Mouse (Mus musculus) large intestine, adult 2 months (tissue): ENCODE data around the gene BC005624. TPM values are rescaled to one million over a fixed set of nuclear protein-coding genes. Genes with fewer than 3 reads are reported as not detected.
A peak's percentile ranks its signal among the peaks of the same experiment; 100 is the strongest.
"Not testable (repeated sequence)": the region's sequence is repeated elsewhere in the genome, so short reads cannot be mapped to it uniquely, and the experiment has no call there.

Experiments
- DNase-seq: peaks from one replicate; pipeline ENCODE4 v3.0.0-alpha.2; 2012; ENCODE audit warnings: low read depth, low spot score
- WGBS: fragments of 180-500 bp; shearing (Covaris S2); methylation state at CpG from one replicate; pipeline ENCODE4 v1.1.7; 2018; 5-methylcytosine and 5-hydroxymethylcytosine counted together
- polyA plus RNA-seq: library from polyadenylated mRNA; depleted of rRNA; stranded (reverse); fragments of >200 nt; gene quantifications from 2 replicates; pipeline ENCODE4 v1.2.3, GENCODE M21; 2012

BC005624 gene
- polyA plus RNA-seq, 1 experiment, result 18.5 TPM

DNA sequence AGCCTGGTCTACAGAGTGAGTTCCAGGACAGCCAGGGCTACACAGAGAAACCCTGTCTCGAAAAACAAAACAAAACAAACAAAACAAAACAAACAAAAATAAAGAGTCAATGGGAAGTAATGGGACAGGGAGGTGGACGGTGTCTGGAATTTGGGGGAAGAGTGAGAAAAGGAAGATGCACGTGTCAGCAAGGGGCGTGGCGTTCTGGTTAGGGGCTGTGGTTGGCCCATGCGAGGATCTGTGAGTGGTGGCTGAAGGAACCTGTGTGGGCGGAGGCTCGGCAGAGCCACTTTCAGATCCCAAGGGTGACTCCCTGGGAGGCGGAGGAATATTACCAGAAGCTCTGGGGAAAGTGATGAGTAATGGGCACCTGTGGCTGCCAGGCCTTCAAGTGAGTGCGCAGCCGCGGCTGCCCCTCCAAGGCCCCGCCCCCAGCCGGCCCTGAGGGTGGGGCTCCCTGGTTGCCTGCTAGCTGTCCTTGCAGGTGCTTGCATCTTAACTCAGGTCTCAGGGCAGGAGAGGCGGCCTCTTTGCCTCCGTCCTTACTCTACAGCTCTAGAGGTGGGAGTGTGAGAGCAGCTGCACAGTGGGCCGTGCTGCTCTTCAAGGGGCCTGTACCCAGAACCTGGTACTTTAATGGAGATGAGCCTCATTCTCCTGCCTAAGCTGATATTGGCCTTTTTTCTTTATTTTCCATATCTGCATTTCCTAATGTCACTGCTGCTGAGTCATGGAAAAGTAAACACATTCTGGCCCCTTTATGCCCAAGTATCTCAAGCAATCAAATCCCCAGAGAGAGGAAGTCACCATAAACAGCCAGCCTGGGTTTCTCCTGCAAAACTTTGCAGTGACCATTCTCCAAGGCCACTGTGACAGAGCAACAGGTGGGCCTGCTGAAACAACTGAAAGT lies 3.4 kb upstream of the BC005624 start:
- DNase-seq, result peak; percentile 65
- 14% methylated on average over 17 of the region's 17 CpGs for WGBS

DNA sequence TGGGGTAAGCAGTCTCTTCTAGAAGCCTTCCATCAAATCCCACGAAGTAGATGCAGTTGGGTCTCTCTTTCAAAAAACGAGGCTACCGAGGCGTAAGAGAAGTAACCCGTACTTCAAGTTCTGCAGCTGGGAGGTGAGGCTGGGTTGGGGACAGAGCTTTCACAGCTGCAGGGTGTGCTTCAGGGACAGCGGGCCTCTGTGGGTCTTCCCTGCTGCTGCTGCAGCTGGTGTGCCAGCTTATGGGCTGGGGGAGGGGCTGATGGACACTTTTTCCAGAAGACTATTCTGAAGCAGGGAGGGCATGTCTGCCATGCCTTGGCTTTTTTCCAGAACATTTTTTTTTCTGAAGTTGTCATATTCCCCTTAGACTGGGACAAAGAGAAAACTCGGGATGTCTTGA lies 1.0 kb upstream of the BC005624 start:
- 29% methylated on average over 7 of the region's 7 CpGs for WGBS
- no peak for DNase-seq

DNA sequence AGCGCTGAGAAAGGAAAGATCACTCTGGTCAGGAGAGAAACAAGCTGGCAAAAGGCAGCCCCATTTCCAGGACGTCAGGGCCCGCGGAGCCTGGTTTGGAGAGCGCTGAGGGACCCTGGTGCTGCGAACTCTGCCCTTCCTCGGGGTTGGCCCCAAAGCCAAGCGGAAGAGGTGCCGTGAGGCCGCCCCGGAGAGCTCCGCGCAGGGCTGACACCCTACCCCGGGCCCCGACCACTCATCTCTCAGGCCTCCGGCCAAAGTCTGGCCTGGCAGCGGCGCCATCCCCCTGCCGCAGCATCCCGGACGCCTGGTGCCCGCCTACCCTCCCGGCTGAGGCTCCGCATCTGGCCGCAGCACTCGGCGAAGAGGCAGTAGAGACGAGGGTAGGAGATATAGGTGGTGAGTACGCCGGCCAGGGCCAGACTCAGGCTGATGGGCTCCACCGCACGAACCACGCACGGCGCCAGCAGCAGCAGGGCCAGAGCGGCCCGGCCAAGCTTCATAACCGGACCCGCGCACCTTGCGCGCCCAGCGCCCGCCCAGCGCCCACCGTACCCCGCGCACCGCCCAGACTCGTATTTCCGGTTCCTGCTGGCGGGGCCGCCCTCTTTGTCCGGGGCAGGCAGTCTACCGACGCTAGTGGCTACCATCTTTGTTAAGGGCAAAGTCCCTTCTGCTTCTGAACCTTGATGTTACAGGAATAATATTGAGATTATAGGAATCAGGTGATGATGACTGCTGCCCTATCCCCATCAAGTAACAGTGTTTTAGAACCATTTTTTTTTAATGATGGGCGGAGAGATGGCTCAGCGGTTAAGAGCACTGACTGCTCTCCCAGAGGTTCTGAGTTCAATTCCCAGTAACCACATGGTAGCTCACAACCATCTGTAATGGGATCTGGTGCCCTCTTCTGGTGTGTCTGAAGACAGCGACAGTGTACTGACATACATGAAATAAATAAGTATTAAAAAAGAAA lies 14.4 kb downstream of the BC005624 start, which contains the start of gene Tor1a:
TSS of gene Tor1a (minus strand) at position 582 of the 976 bp plus-strand sequence.
- WGBS, result 3% methylated on average over 59 of the region's 59 CpGs
- no peak for DNase-seq

DNA sequence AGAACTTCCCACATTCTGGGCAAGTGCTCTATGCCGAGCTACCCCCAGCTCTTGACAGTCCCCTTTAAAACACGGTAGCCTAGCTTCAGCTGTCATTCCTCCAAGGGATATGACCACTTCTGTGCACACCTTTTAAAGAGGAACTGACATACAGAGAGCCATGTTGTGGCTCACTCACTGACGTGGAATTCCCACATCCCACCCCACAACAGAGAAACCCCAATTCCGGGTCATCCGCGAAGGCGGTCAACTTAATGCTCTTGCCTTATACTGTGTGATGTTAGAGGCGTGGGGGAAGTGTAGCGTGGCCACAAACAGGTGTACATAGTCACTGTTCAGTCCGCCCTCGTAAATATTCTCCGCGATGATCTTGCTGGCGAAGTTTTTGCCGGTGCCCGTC lies 15.2 kb downstream of the BC005624 start:
- DNase-seq, result no peak
- WGBS, result 3% methylated on average over 16 of the region's 16 CpGs

DNA sequence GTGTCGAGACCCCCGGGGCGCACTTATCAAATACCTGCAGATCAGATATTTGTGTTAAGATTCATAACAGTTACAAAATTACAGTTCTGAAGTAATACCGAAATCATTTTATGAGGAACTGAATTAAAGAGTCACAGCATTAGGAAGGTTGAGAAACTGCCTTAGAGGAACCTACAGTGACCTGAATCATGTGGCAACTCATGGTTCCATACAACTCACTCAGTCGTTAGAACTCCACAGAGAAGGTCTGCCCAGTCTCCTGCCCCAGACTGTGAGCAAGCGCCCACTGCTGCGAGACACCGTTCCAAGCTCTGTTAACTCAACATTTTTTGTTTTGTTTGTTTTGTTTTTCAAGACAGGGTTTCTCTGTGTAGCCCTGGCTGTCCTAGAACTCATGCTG lies 16.4 kb downstream of the BC005624 start:
- no peak for DNase-seq
- WGBS, result 86% methylated on average over 8 of the region's 8 CpGs

DNA sequence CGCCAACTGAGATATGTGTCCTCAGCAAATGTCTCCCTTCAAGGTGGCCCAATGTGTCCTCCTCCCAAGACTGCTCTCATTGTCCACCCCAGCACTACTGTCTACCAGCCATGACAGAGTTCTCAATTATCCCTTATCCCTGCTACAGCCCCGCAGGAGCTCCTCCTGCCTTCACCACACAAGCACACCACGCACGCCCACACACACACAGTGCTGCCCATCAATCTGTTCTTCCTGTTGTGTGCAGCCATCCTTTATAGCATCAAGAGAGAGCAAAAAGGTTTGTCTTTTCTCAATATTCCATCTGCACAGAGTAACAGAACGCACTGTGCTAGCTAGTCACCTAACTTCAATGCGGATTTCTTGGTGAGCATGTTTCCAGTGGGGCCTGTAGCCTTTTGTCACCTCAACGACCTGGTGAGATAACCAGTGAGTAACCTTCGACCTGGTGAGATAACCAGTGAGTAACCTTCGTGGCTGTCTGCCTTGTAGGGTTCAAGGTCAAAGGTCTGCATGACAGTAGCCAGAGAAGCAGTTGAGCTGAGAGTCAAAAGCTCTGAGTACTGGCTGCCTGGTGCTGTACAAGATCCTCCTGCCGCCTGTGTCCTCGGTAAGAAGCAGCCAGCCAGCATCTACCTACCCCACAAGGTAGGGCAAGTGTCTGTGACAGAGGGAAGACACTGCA lies 19.3 kb downstream of the BC005624 start:
- DNase-seq, result no peak
- 78% methylated on average over 11 of the region's 11 CpGs for WGBS

DNA sequence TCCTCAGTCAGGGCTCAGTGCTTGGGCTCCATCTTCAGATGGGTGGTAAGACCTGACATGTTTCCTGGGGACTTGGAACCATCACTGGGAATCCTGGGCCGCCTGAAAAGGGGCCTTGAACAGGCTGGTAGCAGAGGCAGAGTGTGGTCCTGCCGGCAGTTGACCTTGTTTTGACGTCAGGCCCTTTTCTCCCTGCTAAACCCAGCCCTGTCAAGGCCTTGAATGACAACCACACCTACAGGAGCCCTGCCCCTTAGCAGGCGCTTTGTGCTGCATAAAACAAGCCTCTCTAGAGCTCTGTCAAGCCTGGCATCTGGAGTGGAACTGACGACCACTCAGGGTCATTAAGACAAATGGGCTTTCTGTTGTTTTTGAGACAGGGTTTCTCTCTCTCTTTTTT lies 22.1 kb downstream of the BC005624 start:
- DNase-seq, result no peak
- 35% methylated on average over 5 of the region's 5 CpGs for WGBS

DNA sequence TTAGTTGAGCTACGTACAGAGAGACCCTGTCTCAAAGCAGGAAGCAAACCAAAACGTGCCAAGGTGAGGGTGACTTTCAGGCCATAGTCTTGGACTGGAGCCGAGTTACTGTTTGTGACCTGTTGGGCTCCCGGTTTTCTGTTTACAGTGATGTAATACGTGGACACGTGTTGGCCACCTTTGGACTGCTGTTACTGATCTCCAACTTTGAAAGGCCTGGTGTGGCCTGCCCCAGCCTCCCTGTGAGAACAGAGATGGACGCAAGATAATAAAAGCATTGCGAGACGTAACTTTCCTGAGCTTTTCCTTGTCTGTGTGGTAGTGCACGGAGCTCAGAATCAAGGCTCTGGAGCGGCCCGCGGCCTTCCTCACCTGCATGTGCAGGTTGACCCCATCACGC lies 23.3 kb downstream of the BC005624 start:
- DNase-seq, result peak; percentile 81
- WGBS, result 46% methylated on average over 14 of the region's 14 CpGs

DNA sequence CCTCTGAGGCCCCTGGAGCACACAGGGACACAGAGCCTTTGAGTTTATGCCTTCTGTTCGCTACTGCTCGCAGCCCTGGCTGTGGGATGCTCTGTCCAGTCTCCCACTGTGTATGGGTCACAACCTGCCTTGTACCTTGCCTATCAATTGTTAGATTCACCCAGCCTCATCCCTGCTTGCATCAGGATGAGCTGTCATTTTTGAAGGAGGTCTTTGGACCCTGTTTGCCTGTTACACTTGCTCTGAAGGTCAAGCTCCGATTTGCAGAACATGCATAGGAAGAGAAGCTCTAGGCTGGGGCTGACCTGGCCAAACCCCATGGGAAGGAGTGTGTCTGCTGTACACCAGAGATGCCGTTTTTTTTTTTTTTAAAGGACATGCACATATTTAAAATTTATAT lies 24.5 kb downstream of the BC005624 start:
- 77% methylated on average over 4 of the region's 4 CpGs for WGBS
- no peak for DNase-seq

DNA sequence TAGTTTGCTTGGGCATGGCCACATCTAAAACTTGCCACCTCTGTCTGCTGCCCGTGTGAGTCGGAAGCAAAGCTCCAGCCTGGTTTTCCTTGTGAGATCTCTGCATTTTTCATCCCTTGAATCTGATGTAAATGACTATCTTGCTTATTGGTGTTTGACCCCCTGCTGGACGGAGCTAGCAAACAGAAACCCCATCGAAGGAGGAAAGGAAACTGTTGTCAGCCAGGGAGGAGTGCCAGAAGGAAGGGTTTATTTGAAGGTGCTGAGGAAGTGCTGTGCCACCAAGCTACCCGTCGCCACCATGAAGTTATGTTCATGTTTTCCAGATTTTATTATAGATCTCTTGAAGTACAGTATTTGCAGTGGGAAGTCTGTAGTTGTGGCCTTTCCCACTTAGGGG lies 27.2 kb downstream of the BC005624 start:
- WGBS, result 29% methylated on average over 6 of the region's 6 CpGs
- DNase-seq, result no peak

DNA sequence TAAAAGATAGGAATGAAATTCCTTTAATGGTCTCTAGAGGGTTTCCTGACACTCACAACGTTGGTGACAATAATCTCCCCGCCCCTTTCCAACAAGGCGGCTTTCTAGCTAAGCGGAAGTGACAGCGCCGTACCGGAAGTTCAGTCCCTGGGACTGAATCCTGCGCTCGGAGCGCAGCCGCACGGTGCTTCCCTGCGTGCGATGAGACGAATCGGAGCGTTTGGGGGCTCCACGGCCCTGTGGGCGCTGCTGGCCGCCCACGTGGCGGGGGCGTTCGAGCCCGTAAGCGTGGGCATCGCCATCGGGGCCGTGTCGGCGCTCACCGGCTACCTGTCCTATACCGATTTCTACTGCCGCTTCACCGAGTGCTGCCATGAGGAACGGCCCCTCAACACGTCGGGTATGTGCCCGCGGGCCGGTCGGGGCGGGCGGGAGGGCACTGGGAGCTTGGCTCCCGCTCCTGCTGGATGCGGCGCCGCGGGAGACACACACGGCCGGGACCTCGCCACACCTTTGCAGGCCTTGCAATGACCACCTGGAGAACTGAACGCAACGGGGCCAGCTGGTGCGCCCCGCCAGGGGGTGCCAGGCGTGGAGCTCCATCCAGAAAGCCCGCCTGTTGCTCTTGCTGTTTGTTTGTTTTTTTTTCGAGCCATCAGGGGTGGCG lies 29.0 kb downstream of the BC005624 start, which contains the start of gene Tor1b:
TSS of gene Tor1b (plus strand) at position 136 of the 667 bp plus-strand sequence.
- WGBS, result under 1% methylated on average over 60 of the region's 60 CpGs
- peak; percentile 80 for DNase-seq

DNA sequence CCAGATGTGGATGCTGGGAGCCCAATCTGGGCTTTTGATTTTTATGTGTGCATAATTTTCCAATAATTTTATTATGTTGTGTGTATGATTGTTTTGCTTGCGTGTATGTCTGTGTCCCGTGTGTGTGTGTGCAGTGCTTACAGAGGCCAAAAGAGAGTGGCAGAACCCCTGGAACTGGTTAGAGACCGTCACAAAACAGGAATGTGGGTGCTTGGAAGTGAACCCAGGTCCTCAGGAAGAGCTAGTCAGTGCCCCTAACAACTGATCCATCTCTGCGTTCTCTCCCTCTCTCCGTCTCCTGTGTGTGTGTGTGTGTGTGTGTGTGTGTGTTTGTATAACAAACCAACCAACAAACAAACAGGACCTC lies 29.6 kb downstream of the BC005624 start:
- WGBS, result 25% methylated on average over 5 of the region's 5 CpGs
- no peak for DNase-seq

DNA sequence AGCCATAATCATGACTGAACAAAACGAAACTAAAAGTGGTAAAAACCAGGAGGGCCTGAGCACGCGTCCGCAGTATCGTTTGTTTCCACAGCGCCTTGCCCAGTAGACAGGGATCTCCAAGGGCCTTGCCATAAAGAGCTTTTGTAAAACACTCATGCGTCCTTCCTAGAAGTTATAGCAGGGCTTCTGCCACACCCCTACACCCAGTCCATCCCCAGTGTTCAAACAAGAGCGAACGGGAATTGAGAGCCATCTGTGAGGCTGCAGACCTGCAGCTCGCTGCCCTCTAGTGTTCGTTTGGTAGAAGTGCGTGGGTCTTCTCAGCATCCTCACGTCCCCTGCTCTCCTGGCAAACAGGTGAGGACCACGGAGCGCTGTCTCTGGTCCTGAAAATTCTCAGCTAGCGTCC lies 39.4 kb downstream of the BC005624 start:
- DNase-seq, result no peak
- WGBS, result under 1% methylated on average over 16 of the region's 16 CpGs

DNA sequence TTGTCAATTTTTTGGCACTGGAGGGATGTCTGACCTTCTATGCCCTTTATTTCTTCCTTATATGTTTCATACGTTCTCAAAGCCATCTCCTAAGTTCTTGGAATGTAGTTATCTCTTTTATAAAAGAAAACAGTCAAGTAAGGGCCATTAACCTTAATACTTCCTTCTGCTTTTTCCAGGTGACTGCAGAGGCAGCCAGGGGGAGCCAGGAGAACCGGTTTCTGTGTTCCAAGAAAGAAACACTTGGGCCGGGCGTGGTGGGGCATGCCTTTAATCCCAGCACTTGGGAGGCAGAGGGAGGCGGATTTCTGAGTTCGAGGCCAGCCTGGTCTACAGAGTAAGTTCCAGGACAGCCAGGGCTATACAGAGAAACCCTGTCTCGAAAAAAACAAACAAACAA lies 39.9 kb downstream of the BC005624 start:
- WGBS, result 17% methylated on average over 7 of the region's 7 CpGs
- DNase-seq, result not testable (repeated sequence)

DNA sequence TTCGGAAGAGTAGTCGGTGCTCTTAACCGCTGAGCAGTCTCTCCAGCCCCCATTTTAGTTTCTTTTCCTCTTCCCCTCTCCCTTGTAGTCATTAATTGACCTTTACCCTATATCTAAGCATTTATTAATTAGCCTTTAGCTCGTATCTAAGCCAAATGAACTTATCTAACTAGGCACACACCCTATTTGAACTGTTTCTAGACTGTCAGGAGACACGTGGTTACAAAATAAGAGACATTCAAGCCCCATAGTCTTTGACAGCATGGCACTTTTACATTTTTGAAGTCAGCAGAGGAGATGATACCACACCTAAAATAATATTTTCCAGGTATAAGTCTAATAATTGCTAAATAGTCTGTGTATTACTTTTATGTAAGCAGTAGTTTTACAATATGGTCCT lies 40.4 kb downstream of the BC005624 start:
- WGBS, result 82% methylated on average over 5 of the region's 5 CpGs
- DNase-seq, result no peak

DNA sequence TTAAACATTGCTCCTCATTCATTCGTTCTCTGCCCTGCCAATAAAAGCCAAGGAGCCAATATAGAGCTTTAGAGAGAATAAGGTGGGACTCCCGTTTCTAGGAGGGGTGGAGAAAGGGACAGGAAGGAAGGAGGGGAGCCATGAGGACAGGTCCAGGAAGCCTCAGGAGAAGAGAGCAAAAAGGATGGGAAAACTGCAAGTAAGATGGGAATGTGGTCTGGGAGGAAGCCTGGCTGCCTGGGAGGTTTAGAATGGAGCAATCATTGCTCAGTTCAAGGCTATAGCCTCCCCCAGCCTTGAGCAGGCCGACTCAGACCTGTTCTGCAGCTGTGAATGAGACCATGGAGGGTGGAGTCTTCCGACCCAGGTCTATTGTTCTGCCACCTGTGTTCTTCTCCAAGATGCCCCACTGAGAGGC lies 43.4 kb downstream of the BC005624 start:
- WGBS, result 24% methylated on average over 4 of the region's 4 CpGs
- no peak for DNase-seq

DNA sequence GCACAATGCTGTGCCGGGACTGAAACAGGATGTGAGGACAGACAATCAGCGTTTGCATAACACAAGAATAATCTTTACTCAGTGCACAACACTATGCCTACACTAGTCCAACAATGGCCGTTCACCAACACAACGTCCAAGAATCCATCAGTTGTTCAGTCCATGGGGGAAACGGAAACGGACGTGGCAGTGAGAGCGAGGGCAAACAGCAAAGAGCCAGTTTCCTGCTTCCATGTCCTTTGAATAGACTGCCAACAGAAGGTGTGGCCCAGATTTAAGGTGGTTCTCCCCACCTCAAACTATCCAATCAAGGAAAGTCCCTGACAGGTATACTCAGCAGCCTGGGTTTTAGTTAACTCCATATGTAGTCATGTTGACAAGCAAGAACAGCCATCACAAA lies 44.3 kb downstream of the BC005624 start:
- 37% methylated on average over 8 of the region's 8 CpGs for WGBS

DNA sequence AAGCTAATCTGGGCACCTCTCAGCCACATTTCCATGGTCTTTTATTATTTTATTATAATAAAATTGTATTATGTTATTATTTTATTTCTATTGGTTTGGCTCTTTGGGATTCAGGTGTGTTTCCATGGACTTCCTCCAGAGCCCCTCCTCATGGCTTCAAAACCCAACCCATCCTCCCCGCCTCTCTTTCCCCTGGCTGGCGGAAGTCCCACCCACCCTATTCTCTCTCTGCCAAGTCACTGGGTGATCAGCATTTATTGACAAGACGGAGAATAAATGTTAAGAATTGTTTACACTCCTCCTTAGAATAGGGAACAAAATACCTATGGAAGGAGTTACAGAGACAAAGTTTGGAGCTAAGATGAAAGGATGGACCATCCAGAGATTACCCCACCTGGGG lies 45.2 kb downstream of the BC005624 start:
- WGBS, result 72% methylated on average over 3 of the region's 3 CpGs
- DNase-seq, result no peak

More for the DNA sequence above, 44.3 kb downstream of the BC005624 start:
- no peak for DNase-seq

DNA sequence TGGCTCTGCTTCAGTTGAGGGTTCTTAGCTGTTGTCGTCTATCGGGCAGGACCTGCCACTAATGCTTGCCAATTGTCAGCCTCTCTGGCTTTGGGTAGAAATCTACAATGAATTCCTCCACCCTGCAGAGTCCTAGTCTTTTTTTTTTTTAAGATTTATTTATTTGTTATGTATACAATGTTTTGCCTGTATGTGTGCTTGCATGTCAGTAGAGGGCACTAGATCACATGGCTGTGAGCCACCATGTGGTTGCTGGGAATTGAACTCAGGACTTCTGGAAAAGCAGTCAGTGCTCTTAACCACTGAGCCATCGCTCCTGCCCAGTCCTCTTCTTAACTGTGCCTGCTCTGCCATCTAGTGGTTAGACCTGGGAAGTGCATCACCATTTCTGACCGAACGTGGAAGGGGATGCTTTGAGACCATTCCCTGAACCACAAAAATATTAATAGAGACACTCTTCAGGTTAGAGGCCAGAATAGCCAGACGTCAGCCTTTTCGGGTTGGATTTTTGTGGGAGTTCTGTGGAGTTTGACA lies 48.0 kb downstream of the BC005624 start:
- WGBS, result 19% methylated on average over 7 of the region's 7 CpGs
- DNase-seq, result no peak
